Mouse (Mus musculus): ENCODE data around the gene Kptn.
A peak's percentile ranks its signal among the peaks of the same experiment; 100 is the strongest.

Kptn gene

GRCm38 (mm10) chr7:16125829-16126228, 6.1 kb downstream of the Kptn start:
- DNase-seq: no peak

GRCm38 (mm10) chr7:16128344-16128743, 8.6 kb downstream of the Kptn start:
- no peak for DNase-seq

GRCm38 (mm10) chr7:16128899-16129298, 9.2 kb downstream of the Kptn start:
- no peak for DNase-seq

- DNase-seq: peak; percentile 84
Observed at GRCm38 (mm10) chr7:16129421-16129845, 9.7 kb downstream of the Kptn start, which contains the start of gene Slc8a2. Gene Slc8a2 (plus strand): TSS chr7:16129826.

GRCm38 (mm10) chr7:16129846-16130691, 10.4 kb downstream of the Kptn start:
- peak; percentile 42 for DNase-seq

GRCm38 (mm10) chr7:16130956-16131634, 11.4 kb downstream of the Kptn start:
- no peak for DNase-seq

- no peak for DNase-seq
Observed at GRCm38 (mm10) chr7:16132161-16132581, 12.5 kb downstream of the Kptn start.

- DNase-seq: no peak
Observed at GRCm38 (mm10) chr7:16132926-16133325, 13.2 kb downstream of the Kptn start.

GRCm38 (mm10) chr7:16133691-16134090, 14.0 kb downstream of the Kptn start:
- no peak for DNase-seq

GRCm38 (mm10) chr7:16134951-16135392, 15.3 kb downstream of the Kptn start:
- DNase-seq: no peak

GRCm38 (mm10) chr7:16146489-16147410, 27.1 kb downstream of the Kptn start:
- DNase-seq: no peak

GRCm38 (mm10) chr7:16147643-16148042, 27.9 kb downstream of the Kptn start:
- DNase-seq: peak; percentile 64

- DNase-seq: no peak
Observed at GRCm38 (mm10) chr7:16149241-16149640, 29.5 kb downstream of the Kptn start.

GRCm38 (mm10) chr7:16150191-16151145, 30.8 kb downstream of the Kptn start:
- DNase-seq: no peak

- peak; percentile 48 for DNase-seq
Observed at GRCm38 (mm10) chr7:16153522-16153921, 33.8 kb downstream of the Kptn start.

GRCm38 (mm10) chr7:16155132-16155872, 35.6 kb downstream of the Kptn start:
- no peak for DNase-seq

GRCm38 (mm10) chr7:16156105-16156714, 36.5 kb downstream of the Kptn start:
- DNase-seq: no peak

GRCm38 (mm10) chr7:16158735-16159134, 39.0 kb downstream of the Kptn start:
- no peak for DNase-seq

- DNase-seq: no peak
Observed at GRCm38 (mm10) chr7:16160702-16161101, 41.0 kb downstream of the Kptn start.

- no peak for DNase-seq
Observed at GRCm38 (mm10) chr7:16161302-16161701, 41.6 kb downstream of the Kptn start.
